Mouse (Mus musculus) kidney, embryonic 16.5 days (tissue): ENCODE measurements around the gene Atg4a-ps. TPM values are rescaled to one million over a fixed set of nuclear protein-coding genes. Genes with fewer than 3 reads are reported as not detected.

Experiments
- microRNA-seq: library from miRNA; unstranded; fragments of <30 nt; microRNA quantifications from one replicate; pipeline ENCODE4, GENCODE M21; 2016
- polyA plus RNA-seq: library from polyadenylated mRNA; unstranded; fragments of >200 nt; fragmentation: Nextera tagmentation; extraction: Ambion mirVana; gene quantifications from 2 replicates; pipeline ENCODE4 v1.2.1, GENCODE M21; 2015

Atg4a-ps gene
- polyA plus RNA-seq, 1 experiment from 2014 or later = 0.15 TPM

Small RNA genes lying within 50 kb of the gene (microRNA-seq; reads per million reads assigned to microRNA genes)
- not detected for gene Gm25325

Other genes starting within 250 kb of the Atg4a-ps start
- gene Syt6, start 70.8 kb downstream of the Atg4a-ps start, polyA plus RNA-seq = 0.10 and 0.17 TPM in 2 replicates
- gene Olfml3, start 91.9 kb upstream of the Atg4a-ps start, polyA plus RNA-seq = 62.0 and 63.8 TPM in 2 replicates
- not detected in 2 replicates for gene Gm10964, start 93.3 kb upstream of the Atg4a-ps start, polyA plus RNA-seq
- gene Hipk1, start 145.5 kb upstream of the Atg4a-ps start, polyA plus RNA-seq = 10.3 and 11.3 TPM in 2 replicates
- gene Dclre1b, start 163.4 kb upstream of the Atg4a-ps start, polyA plus RNA-seq = 29.8 and 31.2 TPM in 2 replicates
- gene Ap4b1, start 163.5 kb upstream of the Atg4a-ps start, polyA plus RNA-seq = 22.3 and 22.8 TPM in 2 replicates
- gene Gm43064, start 163.5 kb upstream of the Atg4a-ps start, polyA plus RNA-seq = 0.11 TPM in 1 of 2 replicates, not detected in the other
- 0.14 TPM in 1 of 2 replicates, not detected in the other for gene Bcl2l15, start 186.5 kb upstream of the Atg4a-ps start, polyA plus RNA-seq
- gene Ptpn22, start 213.7 kb upstream of the Atg4a-ps start, polyA plus RNA-seq = 0.80 and 0.82 TPM in 2 replicates